Mouse (Mus musculus) lung, postnatal 25 days (tissue): ENCODE data around the gene Prr9.

Experiments used
- DNase-seq: peaks from one replicate; pipeline ENCODE4 v3.0.0; 2022; ENCODE audit warnings: low spot score

Prr9 gene

GRCm38 (mm10) chr3:92123847-92124246 is at the start of gene Prr9:
Gene Prr9, minus strand, starts transcription at chr3:92123947.
- no peak for DNase-seq

GRCm38 (mm10) chr3:92169847-92170246 is 46.1 kb upstream of the Prr9 start:
- DNase-seq: no peak

GRCm38 (mm10) chr3:92153322-92153721 is 29.6 kb upstream of the Prr9 start:
- DNase-seq: no peak

- DNase-seq: peak; percentile 29
Measured at GRCm38 (mm10) chr3:92150631-92151277, 27.0 kb upstream of the Prr9 start.

- no peak for DNase-seq
Measured at GRCm38 (mm10) chr3:92147913-92148312, 24.2 kb upstream of the Prr9 start.

- no peak for DNase-seq
Measured at GRCm38 (mm10) chr3:92147420-92147819, 23.7 kb upstream of the Prr9 start.

- DNase-seq: no peak
Measured at GRCm38 (mm10) chr3:92142644-92143043, 18.9 kb upstream of the Prr9 start, which contains the start of gene Lelp1. Gene Lelp1, minus strand, starts transcription at chr3:92142744.

- DNase-seq: no peak
Measured at GRCm38 (mm10) chr3:92120902-92121301, 2.8 kb downstream of the Prr9 start.

- DNase-seq: peak; percentile 14
Measured at GRCm38 (mm10) chr3:92117930-92118329, 5.8 kb downstream of the Prr9 start.

- no peak for DNase-seq
Measured at GRCm38 (mm10) chr3:92111526-92111925, 12.2 kb downstream of the Prr9 start.

- DNase-seq: no peak
Measured at GRCm38 (mm10) chr3:92110790-92111189, 13.0 kb downstream of the Prr9 start.

- DNase-seq: peak; percentile 4
Measured at GRCm38 (mm10) chr3:92106582-92106981, 17.2 kb downstream of the Prr9 start.

- DNase-seq: no peak
Measured at GRCm38 (mm10) chr3:92083042-92083441, 40.7 kb downstream of the Prr9 start, which contains the start of gene Lor. Gene Lor, minus strand, starts transcription at chr3:92083142.

GRCm38 (mm10) chr3:92081285-92081931 is 42.3 kb downstream of the Prr9 start:
- DNase-seq: peak; percentile 0

GRCm38 (mm10) chr3:92080462-92081284 is 43.1 kb downstream of the Prr9 start:
- peak; percentile 50 for DNase-seq
